Mouse (Mus musculus) ES-Bruce4 (cell line): Measurements from ENCODE around the gene Soat2.
A peak's percentile ranks its signal among the peaks of the same experiment; 100 is the strongest.

Experiments used
- CTCF ChIP-seq: IDR thresholded peaks from one replicate; pipeline ENCODE4 v1.8.1; 2011; ENCODE audit warnings: low read depth, low read length
- EP300 ChIP-seq: IDR thresholded peaks from 2 replicates; pipeline ENCODE4 v1.6.1; 2011; ENCODE audit warnings: low read depth, low read length; ENCODE audit not compliant: insufficient read depth
- POLR2A ChIP-seq: IDR thresholded peaks from one replicate; pipeline ENCODE4 v1.8.1; 2011; ENCODE audit warnings: low read length; ENCODE audit not compliant: insufficient read depth

DNA sequence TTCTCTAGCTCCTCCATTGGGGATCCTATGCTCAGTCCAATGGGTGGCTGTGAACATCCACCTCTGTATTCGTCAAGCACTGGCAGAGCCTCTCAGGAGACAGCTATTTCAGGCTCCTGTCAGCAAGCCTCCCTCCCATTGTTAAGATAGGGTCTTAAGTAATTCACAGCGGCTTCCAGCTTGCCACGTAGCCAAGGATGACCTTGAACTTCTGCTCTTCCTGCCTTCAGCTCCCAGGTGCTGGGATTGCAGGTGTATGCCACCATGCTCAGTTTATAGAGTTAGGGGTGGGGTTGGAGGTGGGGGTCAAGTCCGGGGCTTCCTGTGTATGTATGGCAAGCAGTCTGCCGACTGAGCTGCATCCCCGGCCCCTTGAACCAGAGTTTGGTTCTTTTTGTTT lies 61.6 kb downstream of the Soat2 start:
- TF ChIP-seq POLR2A (no peak), CTCF (no peak), EP300 (peak; percentile 98)
